Mouse (Mus musculus) retina, embryonic 14.5 days (tissue): ENCODE results near the gene Rxra.
A peak's percentile ranks its signal among the peaks of the same experiment; 100 is the strongest.

ENCODE experiments used
- DNase-seq: peaks from one replicate; pipeline ENCODE4 v3.0.0-alpha.2; 2015; ENCODE audit warnings: low spot score

Rxra gene

DNA sequence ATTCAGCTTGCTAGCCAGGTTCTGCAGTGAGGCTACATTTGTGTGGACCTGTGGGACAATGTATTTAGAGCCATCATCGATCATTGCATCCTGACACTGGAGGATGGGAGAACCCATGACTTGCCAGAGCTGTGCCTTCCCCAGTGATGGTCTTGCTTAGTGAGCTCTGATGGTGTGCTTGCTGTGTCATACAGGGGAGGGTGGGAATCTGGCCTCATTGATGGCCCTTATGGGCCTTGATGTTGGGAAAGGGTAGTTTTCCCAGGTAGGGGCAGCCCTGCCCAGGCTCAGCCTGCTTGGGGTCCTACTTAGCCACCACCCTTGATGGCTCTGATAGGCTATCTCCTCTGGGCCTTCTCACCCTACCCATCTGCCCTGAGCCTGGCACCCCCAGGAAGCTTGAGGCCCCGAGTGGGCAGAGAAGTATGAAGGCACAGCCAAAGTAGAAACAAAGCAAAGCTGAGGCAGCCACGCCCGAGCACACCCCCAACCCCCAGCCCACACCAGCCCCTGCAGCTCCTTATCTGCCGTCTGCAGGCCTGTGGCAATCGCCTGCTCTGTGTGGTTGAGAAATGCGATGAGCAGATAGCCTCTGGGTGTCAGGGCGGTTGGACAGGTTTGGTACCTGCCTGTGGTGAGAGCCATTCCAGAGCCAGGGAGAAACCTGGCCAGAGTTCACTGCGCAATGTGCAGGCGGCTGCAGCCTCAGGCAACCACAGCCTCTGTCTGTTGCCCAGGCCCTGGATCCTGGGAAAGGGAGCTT lies 26.8 kb downstream of the Rxra start:
- no peak for DNase-seq

DNA sequence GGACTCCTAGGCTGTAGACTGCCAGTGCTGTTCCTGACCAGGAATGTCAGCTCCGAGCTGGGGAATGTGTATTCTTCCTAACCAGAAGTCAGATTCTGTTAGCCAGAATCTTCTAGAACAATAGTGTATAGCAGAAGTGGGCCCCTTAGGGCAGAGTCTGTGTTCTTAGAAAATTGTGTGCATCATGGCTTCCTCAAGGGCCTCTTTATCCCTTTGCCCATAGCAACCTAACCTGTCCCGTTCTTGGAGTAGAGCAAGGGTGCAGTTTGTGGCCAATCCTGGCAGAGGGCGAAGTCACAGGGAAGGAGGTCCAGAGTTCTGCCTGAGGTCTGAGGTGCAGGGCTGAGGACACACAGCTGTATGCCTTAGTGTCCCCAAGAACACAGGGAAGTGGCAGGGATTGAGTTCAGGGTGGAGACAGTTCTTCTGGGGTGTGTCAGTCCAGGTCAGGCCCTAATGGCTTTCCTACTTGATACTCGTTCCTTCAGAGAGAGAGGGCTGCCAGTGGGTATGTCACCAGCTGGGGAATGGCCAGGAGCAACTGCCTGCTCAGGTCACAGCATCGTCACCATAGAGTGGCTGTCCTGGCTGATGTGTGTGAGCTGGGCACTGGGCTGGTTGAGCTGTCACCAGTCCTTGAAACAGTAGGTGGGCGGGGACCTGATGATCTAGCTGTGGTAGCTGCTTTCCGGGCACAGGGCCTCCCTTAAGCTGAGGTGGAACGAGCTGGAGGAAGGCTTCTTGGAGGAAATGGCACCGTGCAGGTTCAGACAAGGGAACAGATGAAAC lies 27.8 kb downstream of the Rxra start:
- no peak for DNase-seq

DNA sequence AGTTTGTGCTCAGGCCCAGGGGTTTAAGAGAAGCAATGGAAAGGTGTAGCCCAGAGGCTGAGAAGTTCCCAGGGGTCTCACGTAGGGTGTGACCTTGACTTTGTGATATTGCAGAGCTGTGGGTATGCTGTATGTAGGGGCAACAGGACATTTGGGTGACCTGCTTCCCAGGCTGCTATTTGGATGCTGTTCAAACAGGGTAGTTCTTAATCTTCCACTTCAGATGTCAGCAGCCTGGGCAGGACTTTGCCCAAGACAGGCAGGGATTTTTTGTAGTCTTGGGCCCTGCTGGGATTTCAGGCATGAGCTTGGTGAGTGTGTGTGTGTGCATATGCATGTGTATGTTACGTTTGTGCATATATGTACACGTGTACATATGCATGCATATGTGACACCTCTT lies 28.4 kb downstream of the Rxra start:
- no peak for DNase-seq

GRCm38 (mm10) chr2:27710871-27711382 lies 34.7 kb downstream of the Rxra start:
- no peak for DNase-seq

DNA sequence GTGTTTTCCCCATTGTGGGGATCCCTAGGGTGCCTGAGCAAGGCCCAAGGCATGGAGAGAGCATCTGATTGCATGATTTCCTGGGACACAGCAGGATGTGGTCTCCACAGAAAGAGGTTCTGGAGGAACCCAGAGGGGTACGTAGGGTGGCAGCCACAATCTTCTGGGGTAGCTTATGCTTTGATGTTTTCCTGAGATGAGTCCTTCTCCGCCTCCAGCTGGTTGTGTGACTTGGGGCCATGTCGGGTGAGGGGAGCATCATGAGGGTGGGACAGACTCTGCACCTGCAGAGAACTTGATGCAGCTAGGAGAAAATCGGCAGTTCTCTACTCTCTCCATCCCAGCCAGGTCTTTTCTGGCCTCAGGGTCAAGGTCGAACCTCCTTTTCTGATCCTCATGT lies 36.4 kb downstream of the Rxra start:
- DNase-seq, result no peak

DNA sequence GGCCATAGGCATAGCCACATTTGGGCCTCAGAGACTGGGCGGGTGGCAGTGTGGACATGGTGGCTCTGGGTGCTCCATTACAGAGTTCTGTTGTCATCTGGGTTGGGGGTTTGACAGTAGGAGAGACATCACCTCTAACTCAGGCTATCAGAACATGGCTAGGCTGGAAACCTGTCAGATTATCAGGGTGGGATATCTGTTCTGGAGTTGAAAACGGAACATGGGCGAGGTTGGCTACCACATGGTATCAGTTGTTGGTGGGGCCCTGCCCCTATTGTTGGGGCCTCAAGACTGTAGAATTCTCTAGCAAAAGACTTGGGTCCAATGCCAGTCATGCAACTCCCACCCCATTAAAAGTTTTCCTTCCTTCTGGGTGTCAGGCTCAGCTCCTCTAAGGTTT lies 37.1 kb downstream of the Rxra start:
- DNase-seq, result no peak

DNA sequence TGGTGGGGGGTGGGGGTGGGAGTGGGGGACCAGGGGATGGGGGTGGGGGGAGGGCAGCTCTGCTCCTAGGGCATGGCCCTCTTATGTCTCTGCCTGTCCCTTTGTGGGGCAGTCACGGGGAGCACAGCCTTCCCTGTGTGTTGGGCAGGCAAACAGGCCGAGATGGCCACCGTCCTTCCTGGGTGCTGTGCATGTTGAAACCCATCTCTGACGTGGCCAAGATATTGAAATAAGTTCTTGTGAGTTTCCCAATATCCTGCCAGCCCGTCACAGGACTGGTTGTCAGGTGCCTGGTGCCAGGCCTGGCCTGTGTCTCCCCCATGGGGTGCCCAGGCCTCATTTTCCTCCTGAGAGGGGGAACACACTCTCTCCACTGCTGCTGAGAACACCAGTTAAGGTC lies 37.9 kb downstream of the Rxra start:
- DNase-seq, result no peak

DNA sequence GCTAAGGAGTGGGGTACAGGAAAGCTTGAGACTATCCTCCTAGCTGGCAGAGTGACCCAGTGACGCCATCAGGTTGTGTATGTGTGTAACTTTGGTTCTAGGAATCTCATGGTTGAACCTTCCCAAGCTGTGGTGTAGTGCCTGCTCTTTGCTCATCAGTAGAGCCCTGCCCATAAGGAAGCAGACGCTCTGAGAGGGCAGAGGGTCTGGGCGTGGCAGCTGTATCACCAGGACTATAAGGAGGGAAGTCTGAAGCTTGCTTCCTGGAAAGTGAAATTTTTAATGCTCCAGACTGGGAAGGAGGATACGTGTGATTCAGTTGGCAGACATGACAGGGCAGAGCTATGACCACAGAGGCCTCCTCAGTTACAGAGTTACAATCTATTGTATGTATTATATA lies 39.0 kb downstream of the Rxra start:
- no peak for DNase-seq

DNA sequence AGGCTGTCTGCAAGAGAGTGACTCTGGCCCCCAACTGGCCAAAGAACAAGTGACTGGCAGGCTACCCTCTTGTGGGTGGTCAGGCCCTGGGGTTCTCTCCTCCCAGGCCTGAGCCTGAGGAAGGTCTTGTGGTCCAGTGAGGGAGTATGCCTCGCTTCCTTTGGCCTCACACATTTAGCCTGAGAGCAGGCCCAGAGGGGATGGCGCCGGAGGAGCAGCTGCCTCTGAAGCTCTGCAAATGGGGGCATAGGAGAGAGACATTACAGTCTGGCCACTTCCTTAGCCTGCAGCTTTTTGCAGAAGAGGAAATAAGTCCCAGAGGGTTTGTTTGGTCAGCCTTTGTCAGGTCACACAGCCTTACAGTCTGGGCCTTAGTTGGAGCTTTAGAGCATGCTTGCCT lies 40.1 kb downstream of the Rxra start:
- DNase-seq, result no peak

GRCm38 (mm10) chr2:27718191-27718590 lies 42.0 kb downstream of the Rxra start:
- no peak for DNase-seq

GRCm38 (mm10) chr2:27719601-27720000 lies 43.4 kb downstream of the Rxra start:
- no peak for DNase-seq

GRCm38 (mm10) chr2:27721611-27722010 lies 45.4 kb downstream of the Rxra start:
- no peak for DNase-seq

DNA sequence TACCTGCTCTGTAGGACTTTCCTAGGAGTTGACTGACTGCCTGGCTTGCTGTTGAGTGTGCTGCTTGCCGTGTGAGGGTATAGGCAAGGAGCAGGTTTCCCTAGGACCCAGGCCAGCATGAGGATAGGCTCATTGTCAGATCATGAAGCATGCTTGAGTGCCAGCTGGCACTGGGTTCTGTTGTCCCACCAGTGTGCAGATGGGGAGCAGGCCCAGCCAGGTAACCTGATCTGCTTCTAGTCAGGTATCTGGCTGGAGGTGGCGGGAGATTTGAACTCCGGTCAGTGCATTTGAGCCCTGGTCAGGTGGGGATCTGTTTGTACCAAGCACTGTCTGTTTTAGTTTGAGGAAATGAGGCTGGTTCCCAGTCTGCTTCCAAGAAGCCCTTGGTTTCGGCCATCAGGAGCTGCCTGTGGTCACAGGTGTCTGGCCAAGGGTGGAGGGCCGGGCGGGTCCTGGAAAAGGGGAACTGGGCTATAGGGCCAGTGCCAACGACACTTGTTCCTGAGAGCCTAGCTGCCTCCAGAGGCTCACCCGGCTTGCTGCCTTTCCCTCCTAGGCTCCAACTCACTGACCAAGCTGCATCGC lies 48.6 kb downstream of the Rxra start:
- no peak for DNase-seq

GRCm38 (mm10) chr2:27727994-27728854 lies 52.0 kb downstream of the Rxra start:
- DNase-seq, result no peak

- no peak for DNase-seq
Measured at GRCm38 (mm10) chr2:27729009-27729408, 52.8 kb downstream of the Rxra start.

DNA sequence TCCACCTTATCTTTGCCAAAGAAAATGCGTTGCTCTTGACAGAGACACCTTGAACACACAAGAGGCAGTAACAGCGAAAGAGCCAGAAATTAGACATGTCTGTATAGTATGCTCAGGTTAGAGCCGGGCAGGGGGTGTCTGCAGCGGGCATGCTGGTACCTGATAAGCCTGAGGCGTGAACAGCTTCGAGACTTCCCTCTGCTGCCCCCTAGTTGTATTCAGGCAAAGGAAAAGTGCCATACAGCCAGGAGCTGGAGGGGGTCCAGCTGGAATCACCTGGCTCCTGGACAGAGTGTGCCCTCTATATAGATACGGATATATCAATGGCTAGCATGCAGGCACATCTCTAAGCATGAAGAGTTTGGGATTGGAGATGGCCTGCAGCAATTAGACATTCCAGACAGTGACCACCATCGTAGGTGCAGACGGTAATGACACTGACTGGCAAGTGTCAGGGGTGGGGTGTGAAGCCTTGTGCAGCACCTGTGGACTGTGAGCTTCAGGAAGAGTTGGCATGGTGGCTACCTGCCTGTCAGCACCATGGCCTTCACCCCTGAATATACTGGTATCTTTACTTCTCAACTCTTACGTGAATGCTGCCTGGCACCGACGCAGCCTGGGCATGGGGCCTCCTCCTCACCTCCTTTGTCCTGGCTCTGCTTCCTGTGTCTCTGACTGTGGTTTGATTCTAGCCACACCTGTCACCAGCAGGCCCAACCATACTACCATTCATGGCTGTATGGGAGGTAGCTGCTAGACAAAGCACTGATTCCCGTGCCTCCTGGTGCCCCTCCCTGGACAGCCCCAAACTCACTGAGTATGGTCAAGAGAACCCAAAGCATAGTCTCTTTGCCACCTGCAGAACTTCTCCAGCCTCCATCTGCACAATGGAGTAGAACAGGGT lies 54.0 kb downstream of the Rxra start:
- DNase-seq, result peak; percentile 59

GRCm38 (mm10) chr2:27733021-27733420 lies 56.8 kb downstream of the Rxra start:
- no peak for DNase-seq

- DNase-seq, result no peak
Measured at GRCm38 (mm10) chr2:27734328-27734727, 58.1 kb downstream of the Rxra start.

- no peak for DNase-seq
Measured at GRCm38 (mm10) chr2:27734800-27735199, 58.6 kb downstream of the Rxra start.

- DNase-seq, result no peak
Measured at GRCm38 (mm10) chr2:27736802-27737201, 60.6 kb downstream of the Rxra start.

DNA sequence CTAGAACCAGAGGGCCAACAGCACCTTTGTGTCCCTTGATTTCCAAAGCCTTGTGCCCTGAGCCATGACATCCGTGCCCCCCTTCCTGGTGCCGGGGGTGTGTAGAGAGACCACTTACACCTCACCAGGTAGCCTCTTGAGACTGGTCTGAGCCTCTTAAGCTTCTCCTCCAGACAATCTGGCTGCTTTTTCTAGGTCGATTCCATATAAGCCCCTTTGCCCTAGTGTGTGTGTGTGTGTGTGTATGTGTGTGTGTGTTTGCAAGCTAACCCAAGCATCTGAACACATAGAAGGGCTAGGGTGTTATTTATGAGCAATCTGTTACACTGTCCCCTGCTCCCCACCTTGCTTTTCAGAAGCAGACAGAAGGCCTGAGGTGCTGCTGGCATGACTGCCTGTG lies 62.2 kb downstream of the Rxra start:
- no peak for DNase-seq
